Mouse (Mus musculus): Measurements from ENCODE around the gene Cntrl. TPM values are rescaled to one million over a fixed set of nuclear protein-coding genes. Genes with fewer than 3 reads are reported as not detected.

Gene Cntrl
- polyA plus RNA-seq, 1 experiment from 2014 or later = 39.0 TPM

DNA sequence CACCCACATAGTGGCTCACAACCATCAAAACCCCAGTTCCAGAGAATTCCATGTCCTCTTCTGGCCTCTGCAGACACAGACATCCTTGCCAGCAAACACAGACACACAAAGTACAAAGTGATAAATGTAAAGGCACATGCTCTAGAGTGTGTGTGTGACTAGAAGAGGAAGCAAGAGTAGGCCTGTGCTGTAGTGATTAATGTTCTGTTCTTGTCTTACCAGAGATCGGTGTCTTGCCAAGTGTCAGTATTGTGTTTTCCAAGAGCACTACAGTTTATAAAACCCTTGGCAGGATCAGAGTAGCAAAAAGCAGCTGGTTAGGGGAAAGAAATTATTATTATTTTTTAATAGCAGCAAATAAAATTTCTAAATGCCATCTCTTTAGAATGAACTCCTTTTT is 29.3 kb downstream of the Cntrl start:
- Histone ChIP-seq H3K4me2 (replicated peaks; ENCODE audit: low read depth, low read length) (no peak overlapping the region), H3K9me3 (ENCODE audit: control insufficient read depth, low read length) (no peaks in the 10 kb centered on the region), H3K4me3 (ENCODE audit: low read length) (no peak overlapping the region), H3K27me3 (ENCODE audit: control insufficient read depth, insufficient read depth, low read length) (no peaks in the 10 kb centered on the region), H3K4me1 (ENCODE audit: control insufficient read depth, insufficient read depth, low read length) (no peaks in the 10 kb centered on the region), H3K27ac (ENCODE audit: low read depth, low read length) (no peak overlapping the region), H3K9ac (ENCODE audit: low read depth, low read length) (no peak overlapping the region), H3K36me3 (ENCODE audit: control insufficient read depth, insufficient read depth, low read length) (peaks cover 74% of the 10 kb centered on the region)
- WGBS = 95% methylated on average over 1 of the region's 1 CpGs
- ATAC-seq (ENCODE audit: low FRiP score, low TSS enrichment) = no peak

- H3K4me2 ChIP-seq (replicated peaks; ENCODE audit: low read depth, low read length) = no peak overlapping the region
- H3K27me3 ChIP-seq (ENCODE audit: control insufficient read depth, insufficient read depth, low read length) = no peaks in the 10 kb centered on the region
- H3K4me3 ChIP-seq (ENCODE audit: low read length) = no peak overlapping the region
- no peak for ATAC-seq (ENCODE audit: low FRiP score, low TSS enrichment)
- H3K27ac ChIP-seq (ENCODE audit: low read depth, low read length) = no peak overlapping the region
- WGBS = 93% methylated on average over 3 of the region's 3 CpGs
- H3K4me1 ChIP-seq (ENCODE audit: control insufficient read depth, insufficient read depth, low read length) = no peaks in the 10 kb centered on the region
- H3K36me3 ChIP-seq (ENCODE audit: control insufficient read depth, insufficient read depth, low read length) = peaks cover 93% of the 10 kb centered on the region
- no peak overlapping the region for H3K9ac ChIP-seq (ENCODE audit: low read depth, low read length)
- no peaks in the 10 kb centered on the region for H3K9me3 ChIP-seq (ENCODE audit: control insufficient read depth, low read length)
These were observed 32.4 kb downstream of the Cntrl start for GRCm38 (mm10) chr2:35141673-35142072.

DNA sequence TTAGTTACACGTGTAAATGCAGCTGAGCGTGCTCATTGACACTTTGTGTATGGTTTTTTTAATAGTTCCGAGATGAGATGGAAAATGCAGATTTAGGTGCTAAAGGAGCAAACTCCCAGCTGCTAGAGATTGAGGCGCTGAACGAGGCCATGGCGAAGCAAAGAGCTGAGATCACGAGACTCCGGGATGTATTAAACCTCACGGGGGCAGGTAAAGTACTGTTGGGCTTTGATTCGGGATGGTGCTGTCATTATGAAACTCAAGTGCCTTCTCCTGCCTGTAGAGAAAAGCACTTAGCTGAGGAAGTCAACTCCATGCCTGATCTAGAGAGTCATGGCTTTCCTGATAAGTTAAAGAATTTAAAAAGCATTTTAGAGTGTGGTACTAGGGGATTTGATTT is 39.5 kb downstream of the Cntrl start:
- Histone ChIP-seq H3K27ac (ENCODE audit: low read depth, low read length) (no peak overlapping the region), H3K4me2 (replicated peaks; ENCODE audit: low read depth, low read length) (no peak overlapping the region), H3K27me3 (ENCODE audit: control insufficient read depth, insufficient read depth, low read length) (no peaks in the 10 kb centered on the region), H3K9me3 (ENCODE audit: control insufficient read depth, low read length) (no peaks in the 10 kb centered on the region), H3K36me3 (ENCODE audit: control insufficient read depth, insufficient read depth, low read length) (peaks cover 96% of the 10 kb centered on the region), H3K9ac (ENCODE audit: low read depth, low read length) (no peak overlapping the region), H3K4me1 (ENCODE audit: control insufficient read depth, insufficient read depth, low read length) (no peaks in the 10 kb centered on the region), H3K4me3 (ENCODE audit: low read length) (no peak overlapping the region)
- no peak for ATAC-seq (ENCODE audit: low FRiP score, low TSS enrichment)
- WGBS = 94% methylated on average over 10 of the region's 10 CpGs

- Histone ChIP-seq H3K4me1 (ENCODE audit: control insufficient read depth, insufficient read depth, low read length) (no peaks in the 10 kb centered on the region), H3K4me3 (ENCODE audit: low read length) (no peak overlapping the region), H3K27ac (ENCODE audit: low read depth, low read length) (no peak overlapping the region), H3K27me3 (ENCODE audit: control insufficient read depth, insufficient read depth, low read length) (no peaks in the 10 kb centered on the region), H3K36me3 (ENCODE audit: control insufficient read depth, insufficient read depth, low read length) (peaks cover 95% of the 10 kb centered on the region), H3K9ac (ENCODE audit: low read depth, low read length) (no peak overlapping the region), H3K9me3 (ENCODE audit: control insufficient read depth, low read length) (no peaks in the 10 kb centered on the region), H3K4me2 (replicated peaks; ENCODE audit: low read depth, low read length) (no peak overlapping the region)
- ATAC-seq (ENCODE audit: low FRiP score, low TSS enrichment) = no peak
- 94% methylated on average over 13 of the region's 13 CpGs for WGBS
These were observed 42.1 kb downstream of the Cntrl start for GRCm38 (mm10) chr2:35151303-35151882.

GRCm38 (mm10) chr2:35153179-35153578 is 43.9 kb downstream of the Cntrl start:
- Histone ChIP-seq H3K4me1 (ENCODE audit: control insufficient read depth, insufficient read depth, low read length) (no peaks in the 10 kb centered on the region), H3K4me3 (ENCODE audit: low read length) (no peak overlapping the region), H3K27ac (ENCODE audit: low read depth, low read length) (no peak overlapping the region), H3K4me2 (replicated peaks; ENCODE audit: low read depth, low read length) (no peak overlapping the region), H3K27me3 (ENCODE audit: control insufficient read depth, insufficient read depth, low read length) (no peaks in the 10 kb centered on the region), H3K36me3 (ENCODE audit: control insufficient read depth, insufficient read depth, low read length) (peaks cover 95% of the 10 kb centered on the region), H3K9ac (ENCODE audit: low read depth, low read length) (no peak overlapping the region), H3K9me3 (ENCODE audit: control insufficient read depth, low read length) (no peaks in the 10 kb centered on the region)
- 83% methylated on average over 6 of the region's 6 CpGs for WGBS
- no peak for ATAC-seq (ENCODE audit: low FRiP score, low TSS enrichment)

DNA sequence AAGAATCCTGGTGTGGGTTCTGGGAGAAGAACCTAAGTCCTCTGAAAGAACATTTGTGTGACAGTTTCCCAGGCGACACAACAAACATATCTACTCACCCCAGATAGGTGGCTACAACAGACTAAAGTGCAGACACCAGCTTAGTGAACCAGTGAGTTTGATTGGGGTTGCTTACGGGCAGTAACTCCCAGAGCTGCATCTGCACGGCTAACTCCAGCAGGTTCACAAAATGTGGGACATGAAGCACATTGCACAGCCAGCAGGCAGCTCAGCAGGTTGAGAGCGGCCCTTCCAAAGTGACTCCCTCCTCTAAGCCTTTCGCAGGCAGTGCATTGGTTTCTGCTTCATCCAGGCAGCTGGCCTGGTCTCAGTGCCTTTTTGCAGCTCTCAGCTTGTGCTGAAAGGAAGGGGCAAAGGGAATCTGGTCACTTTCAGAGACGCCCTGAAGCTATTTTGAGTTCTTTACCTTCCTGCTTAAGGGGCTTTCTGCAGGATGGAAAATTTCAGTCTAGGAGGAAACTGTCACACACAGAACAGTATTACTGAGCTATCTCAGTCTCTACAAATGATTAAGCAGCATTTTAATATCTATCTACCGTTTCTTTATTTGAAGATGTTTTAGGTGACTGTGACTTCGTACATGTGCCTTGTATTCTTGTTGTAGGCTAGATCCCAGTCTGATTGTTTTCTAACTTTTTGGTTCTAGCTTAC is 44.7 kb downstream of the Cntrl start:
- Histone ChIP-seq H3K9ac (ENCODE audit: low read depth, low read length) (no peak overlapping the region), H3K4me2 (replicated peaks; ENCODE audit: low read depth, low read length) (no peak overlapping the region), H3K4me1 (ENCODE audit: control insufficient read depth, insufficient read depth, low read length) (no peaks in the 10 kb centered on the region), H3K9me3 (ENCODE audit: control insufficient read depth, low read length) (no peaks in the 10 kb centered on the region), H3K27me3 (ENCODE audit: control insufficient read depth, insufficient read depth, low read length) (no peaks in the 10 kb centered on the region), H3K36me3 (ENCODE audit: control insufficient read depth, insufficient read depth, low read length) (peaks cover 95% of the 10 kb centered on the region), H3K27ac (ENCODE audit: low read depth, low read length) (no peak overlapping the region), H3K4me3 (ENCODE audit: low read length) (no peak overlapping the region)
- 88% methylated on average over 8 of the region's 8 CpGs for WGBS
- ATAC-seq (ENCODE audit: low FRiP score, low TSS enrichment) = no peak

- Histone ChIP-seq H3K36me3 (ENCODE audit: control insufficient read depth, insufficient read depth, low read length) (peaks cover 81% of the 10 kb centered on the region), H3K9ac (ENCODE audit: low read depth, low read length) (no peak overlapping the region), H3K9me3 (ENCODE audit: control insufficient read depth, low read length) (no peaks in the 10 kb centered on the region), H3K4me2 (replicated peaks; ENCODE audit: low read depth, low read length) (no peak overlapping the region), H3K4me3 (ENCODE audit: low read length) (no peak overlapping the region), H3K27me3 (ENCODE audit: control insufficient read depth, insufficient read depth, low read length) (no peaks in the 10 kb centered on the region), H3K27ac (ENCODE audit: low read depth, low read length) (no peak overlapping the region), H3K4me1 (ENCODE audit: control insufficient read depth, insufficient read depth, low read length) (no peaks in the 10 kb centered on the region)
- 78% methylated on average over 2 of the region's 2 CpGs for WGBS
- no peak for ATAC-seq (ENCODE audit: low FRiP score, low TSS enrichment)
These were observed 47.7 kb downstream of the Cntrl start for GRCm38 (mm10) chr2:35156985-35157384.

DNA sequence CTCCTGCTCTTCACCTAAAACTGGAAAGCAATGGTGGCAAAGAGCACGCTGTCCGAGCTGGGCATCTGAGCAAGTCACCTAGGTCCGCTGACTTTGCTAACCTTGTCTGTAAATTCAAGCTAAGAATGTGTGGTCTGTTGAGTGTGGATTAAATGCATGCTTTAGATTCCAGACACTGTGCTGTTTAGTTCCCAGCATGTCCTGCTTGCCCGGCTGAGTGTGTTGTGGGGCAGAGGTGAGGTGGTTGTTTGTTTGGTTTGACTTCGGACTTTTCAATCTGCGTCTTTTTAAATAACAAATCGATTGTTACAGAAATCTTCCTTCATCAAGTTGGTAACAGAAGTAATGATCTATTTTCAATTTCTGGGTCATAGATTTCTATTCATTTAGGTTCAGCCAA is 48.5 kb downstream of the Cntrl start:
- H3K9ac ChIP-seq (ENCODE audit: low read depth, low read length) = no peak overlapping the region
- H3K4me2 ChIP-seq (replicated peaks; ENCODE audit: low read depth, low read length) = no peak overlapping the region
- 91% methylated on average over 7 of the region's 7 CpGs for WGBS
- H3K4me1 ChIP-seq (ENCODE audit: control insufficient read depth, insufficient read depth, low read length) = no peaks in the 10 kb centered on the region
- H3K36me3 ChIP-seq (ENCODE audit: control insufficient read depth, insufficient read depth, low read length) = peaks cover 84% of the 10 kb centered on the region
- H3K9me3 ChIP-seq (ENCODE audit: control insufficient read depth, low read length) = no peaks in the 10 kb centered on the region
- H3K4me3 ChIP-seq (ENCODE audit: low read length) = no peak overlapping the region
- no peak for ATAC-seq (ENCODE audit: low FRiP score, low TSS enrichment)
- no peak overlapping the region for H3K27ac ChIP-seq (ENCODE audit: low read depth, low read length)
- no peaks in the 10 kb centered on the region for H3K27me3 ChIP-seq (ENCODE audit: control insufficient read depth, insufficient read depth, low read length)

- Histone ChIP-seq H3K36me3 (ENCODE audit: control insufficient read depth, insufficient read depth, low read length) (peaks cover 84% of the 10 kb centered on the region), H3K4me1 (ENCODE audit: control insufficient read depth, insufficient read depth, low read length) (no peaks in the 10 kb centered on the region), H3K9me3 (ENCODE audit: control insufficient read depth, low read length) (no peaks in the 10 kb centered on the region), H3K4me2 (replicated peaks; ENCODE audit: low read depth, low read length) (no peak overlapping the region), H3K9ac (ENCODE audit: low read depth, low read length) (no peak overlapping the region), H3K4me3 (ENCODE audit: low read length) (no peak overlapping the region), H3K27me3 (ENCODE audit: control insufficient read depth, insufficient read depth, low read length) (no peaks in the 10 kb centered on the region), H3K27ac (ENCODE audit: low read depth, low read length) (no peak overlapping the region)
- WGBS = 89% methylated on average over 3 of the region's 3 CpGs
- no peak for ATAC-seq (ENCODE audit: low FRiP score, low TSS enrichment)
These were observed 49.1 kb downstream of the Cntrl start for GRCm38 (mm10) chr2:35158358-35158757.
